Mouse (Mus musculus) intestine, embryonic 14.5 days (tissue): ENCODE measurements around the gene Tcf7l2. TPM values are rescaled to one million over a fixed set of nuclear protein-coding genes. Genes with fewer than 3 reads are reported as not detected.

Source experiments
- ATAC-seq: fragments of 200-750 bp; cut with Nextera tagmentation; replicated peaks from 2 replicates; pipeline ENCODE4 v1.8.0; 2017; ENCODE audit warnings: low read depth, moderate number of reproducible peaks, moderate TSS enrichment, moderate library complexity; ENCODE audit not compliant: low FRiP score, low TSS enrichment
- DNase-seq: peaks from one replicate; pipeline ENCODE4 v3.0.0-alpha.2; 2018; ENCODE audit warnings: low spot score
- H3K27ac ChIP-seq: fragments of 300-500 bp; sonication (generic); 2 replicates; pipeline ENCODE4 v1.5.1; 2014; ENCODE audit warnings: low read depth, mild to moderate bottlenecking, control low read depth
- H3K27me3 ChIP-seq: fragments of 300-500 bp; sonication (generic); replicated peaks from 2 replicates; pipeline ENCODE4 v1.6.1; 2014; ENCODE audit warnings: low read length, control low read depth; ENCODE audit not compliant: control insufficient read depth, insufficient read depth
- H3K36me3 ChIP-seq: fragments of 300-500 bp; sonication (generic); 2 replicates; pipeline ENCODE4 v1.6.1; 2014; ENCODE audit warnings: low read length, control low read depth; ENCODE audit not compliant: control insufficient read depth, insufficient read depth
- H3K4me1 ChIP-seq: fragments of 300-500 bp; sonication (generic); replicated peaks from 2 replicates; pipeline ENCODE4 v1.6.1; 2014; ENCODE audit warnings: low read length, control low read depth, mixed read lengths; ENCODE audit not compliant: control insufficient read depth, insufficient read depth
- H3K4me2 ChIP-seq: fragments of 300-500 bp; sonication (generic); 2 replicates; pipeline ENCODE4 v1.6.1; 2014; ENCODE audit warnings: low read length
- H3K4me3 ChIP-seq: fragments of 300-500 bp; sonication (generic); 2 replicates; pipeline ENCODE4 v1.5.1; 2014; ENCODE audit warnings: low read depth, low read length, control low read depth, mixed read lengths
- H3K9ac ChIP-seq: fragments of 300-500 bp; sonication (generic); 2 replicates; pipeline ENCODE4 v1.6.1; 2014; ENCODE audit warnings: mild to moderate bottlenecking, low read length
- H3K9me3 ChIP-seq: fragments of 300-500 bp; sonication (generic); 2 replicates; pipeline ENCODE4 v1.6.1; 2016; ENCODE audit warnings: low read length, control low read depth; ENCODE audit not compliant: control insufficient read depth
- WGBS: fragments of 180-500 bp; shearing (Covaris S2); extraction: QIAGEN DNeasy Blood & Tissue Kit; methylation state at CpG from one replicate; pipeline ENCODE4 v1.1.7; 2014; 5-methylcytosine and 5-hydroxymethylcytosine counted together
- polyA plus RNA-seq: library from polyadenylated mRNA; unstranded; fragments of >200 nt; fragmentation: Nextera tagmentation; extraction: Ambion mirVana; gene quantifications from 2 replicates; pipeline ENCODE4 v1.2.1, GENCODE M21; 2014

The Tcf7l2 gene
- polyA plus RNA-seq, 1 experiment from 2014 or later = 97.2 TPM

DNA sequence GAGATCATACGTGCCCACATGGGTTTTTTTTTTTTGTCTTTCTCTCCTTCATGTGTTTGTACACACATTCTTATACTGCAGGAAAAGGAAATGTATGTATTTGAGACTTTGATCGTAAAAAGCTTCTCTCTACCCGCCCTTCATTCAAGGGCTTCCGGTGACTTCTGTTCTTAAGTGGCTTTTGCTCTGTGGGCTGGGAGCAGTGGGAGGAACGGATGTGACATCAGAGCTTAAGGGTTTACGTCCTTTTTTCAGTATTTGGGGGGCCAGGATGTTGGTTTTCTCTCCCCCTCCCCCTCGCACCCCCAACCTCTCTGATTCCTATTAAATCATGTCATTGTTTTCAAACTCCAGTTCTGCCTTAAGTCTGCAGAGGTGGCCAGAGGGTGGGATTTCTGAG is 173.9 kb downstream of the Tcf7l2 start:
- WGBS = 56% methylated on average over 7 of the region's 7 CpGs
- Histone ChIP-seq H3K4me2 (no peak overlapping the region), H3K9ac (no peak overlapping the region), H3K4me3 (no peak overlapping the region), H3K36me3 (peaks cover 61% of the 10 kb centered on the region), H3K27ac (no peak overlapping the region), H3K27me3 (no peaks in the 10 kb centered on the region), H3K4me1 (peaks cover 8% of the 10 kb centered on the region), H3K9me3 (no peaks in the 10 kb centered on the region)
- DNase-seq (no peak), ATAC-seq (no peak)

DNA sequence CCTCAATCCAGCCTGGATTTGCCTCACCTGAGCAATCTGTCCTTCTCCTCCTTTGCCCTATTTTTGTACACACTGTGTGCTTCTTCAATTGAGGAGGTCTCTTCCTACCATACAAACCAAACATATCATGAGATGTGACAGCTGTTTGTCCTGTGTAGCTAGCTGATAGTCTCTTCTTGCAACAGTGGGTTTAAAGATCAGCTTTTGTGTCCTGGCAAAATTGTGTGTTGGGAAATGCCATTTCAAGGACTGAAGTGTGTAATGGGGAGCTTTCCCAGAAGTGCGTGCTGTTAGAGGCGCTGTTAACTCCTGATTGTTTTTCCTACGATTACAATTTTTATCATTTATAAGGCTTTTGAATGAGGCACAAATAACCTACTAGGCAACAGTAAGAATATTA is 174.6 kb downstream of the Tcf7l2 start:
- Histone ChIP-seq H3K9ac (no peak overlapping the region), H3K4me1 (peaks cover 8% of the 10 kb centered on the region), H3K27ac (no peak overlapping the region), H3K4me2 (no peak overlapping the region), H3K36me3 (peaks cover 61% of the 10 kb centered on the region), H3K27me3 (no peaks in the 10 kb centered on the region), H3K9me3 (no peaks in the 10 kb centered on the region), H3K4me3 (no peak overlapping the region)
- DNase-seq (no peak), ATAC-seq (no peak)
- 94% methylated on average over 3 of the region's 3 CpGs for WGBS

DNA sequence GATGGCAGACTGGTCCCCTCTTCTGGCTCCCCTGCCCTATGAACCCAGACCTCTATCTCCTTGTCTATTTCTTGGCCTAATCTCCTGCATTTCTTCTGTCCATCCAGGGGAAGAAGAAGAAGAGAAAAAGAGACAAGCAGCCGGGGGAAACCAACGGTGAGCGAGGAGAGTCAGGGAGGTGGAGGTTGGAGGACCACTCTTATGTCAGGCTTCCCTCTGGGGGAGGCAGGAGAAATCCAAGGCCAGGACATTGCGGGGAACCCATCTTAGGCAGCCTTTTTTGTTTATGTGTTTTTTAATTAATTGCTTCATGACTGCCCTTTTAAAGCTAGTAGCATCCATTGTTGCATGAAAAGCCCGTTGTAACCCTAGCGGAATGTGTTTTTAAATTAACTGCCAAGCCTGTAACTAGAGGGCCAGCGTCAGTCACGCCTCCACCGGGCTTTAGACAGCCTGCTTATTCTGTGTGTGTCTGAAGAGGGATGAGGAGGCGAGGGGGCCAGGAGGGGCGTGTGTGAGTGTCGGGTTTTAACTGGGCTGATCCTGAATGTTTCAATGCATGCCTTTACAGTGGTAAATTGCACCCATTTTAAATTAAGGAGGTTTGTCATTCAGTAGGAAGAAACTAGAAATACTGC is 182.3 kb downstream of the Tcf7l2 start:
- Histone ChIP-seq H3K27ac (no peak overlapping the region), H3K9ac (no peak overlapping the region), H3K4me3 (no peak overlapping the region), H3K4me1 (0 out of 2 replicates have a peak, but pooled peaks cover 3% of the 10 kb centered on the region), H3K27me3 (no peaks in the 10 kb centered on the region), H3K36me3 (peaks cover 63% of the 10 kb centered on the region), H3K9me3 (no peaks in the 10 kb centered on the region), H3K4me2 (no peak overlapping the region)
- no peak for DNase-seq
- 50% methylated on average over 12 of the region's 12 CpGs for WGBS
- ATAC-seq = no peak

DNA sequence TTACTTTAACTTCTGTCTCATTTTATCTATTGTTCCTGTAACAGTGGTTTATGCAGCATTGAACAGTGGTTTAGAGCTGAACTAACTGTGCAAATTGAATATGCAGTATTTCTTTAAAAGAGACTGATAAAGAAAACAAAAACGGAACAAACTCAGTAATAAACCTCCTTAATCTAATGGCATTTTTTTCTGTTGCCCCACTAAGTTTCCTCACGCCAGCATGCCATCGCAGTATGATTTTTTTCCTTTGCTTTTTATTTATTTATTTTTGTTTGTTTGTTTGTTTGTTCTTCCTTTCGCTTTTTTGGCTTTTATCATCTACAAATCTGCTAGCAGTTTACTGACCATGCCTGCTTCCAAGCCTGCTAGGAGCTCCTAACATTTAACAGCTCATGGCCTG is 183.2 kb downstream of the Tcf7l2 start:
- H3K9ac ChIP-seq = no peak overlapping the region
- H3K4me2 ChIP-seq = no peak overlapping the region
- no peak for ATAC-seq
- H3K27me3 ChIP-seq = no peaks in the 10 kb centered on the region
- H3K36me3 ChIP-seq = peaks cover 54% of the 10 kb centered on the region
- H3K27ac ChIP-seq = no peak overlapping the region
- DNase-seq = no peak
- no peak overlapping the region for H3K4me3 ChIP-seq
- WGBS = 89% methylated on average over 4 of the region's 4 CpGs
- 0 out of 2 replicates have a peak, but pooled peaks cover 3% of the 10 kb centered on the region for H3K4me1 ChIP-seq
- no peaks in the 10 kb centered on the region for H3K9me3 ChIP-seq

DNA sequence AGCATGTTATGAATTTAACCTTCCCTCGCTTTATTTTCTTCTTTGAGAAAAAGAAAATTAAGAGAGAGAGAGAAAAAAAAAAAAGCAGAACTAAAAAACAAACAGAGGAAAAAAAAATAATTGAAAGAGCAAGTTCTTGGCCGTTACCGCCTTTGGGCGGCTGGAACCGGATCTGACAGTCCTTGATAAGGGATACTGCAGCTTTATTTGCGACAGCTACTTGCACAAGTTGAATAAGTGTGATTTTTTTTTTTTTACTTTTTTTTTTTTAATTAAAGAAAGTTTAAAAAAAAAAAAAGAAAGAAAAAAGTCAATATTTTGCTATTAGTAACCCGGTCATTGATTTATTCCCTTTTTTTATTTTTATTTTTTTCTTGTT is 183.8 kb downstream of the Tcf7l2 start:
- H3K9ac ChIP-seq = no peak overlapping the region
- no peaks in the 10 kb centered on the region for H3K27me3 ChIP-seq
- H3K4me1 ChIP-seq = 0 out of 2 replicates have a peak, but pooled peaks cover 3% of the 10 kb centered on the region
- H3K9me3 ChIP-seq = no peaks in the 10 kb centered on the region
- WGBS = 85% methylated on average over 7 of the region's 7 CpGs
- no peak overlapping the region for H3K27ac ChIP-seq
- ATAC-seq (no peak), DNase-seq (no peak)
- H3K4me3 ChIP-seq = no peak overlapping the region
- H3K4me2 ChIP-seq = no peak overlapping the region
- H3K36me3 ChIP-seq = peaks cover 50% of the 10 kb centered on the region

DNA sequence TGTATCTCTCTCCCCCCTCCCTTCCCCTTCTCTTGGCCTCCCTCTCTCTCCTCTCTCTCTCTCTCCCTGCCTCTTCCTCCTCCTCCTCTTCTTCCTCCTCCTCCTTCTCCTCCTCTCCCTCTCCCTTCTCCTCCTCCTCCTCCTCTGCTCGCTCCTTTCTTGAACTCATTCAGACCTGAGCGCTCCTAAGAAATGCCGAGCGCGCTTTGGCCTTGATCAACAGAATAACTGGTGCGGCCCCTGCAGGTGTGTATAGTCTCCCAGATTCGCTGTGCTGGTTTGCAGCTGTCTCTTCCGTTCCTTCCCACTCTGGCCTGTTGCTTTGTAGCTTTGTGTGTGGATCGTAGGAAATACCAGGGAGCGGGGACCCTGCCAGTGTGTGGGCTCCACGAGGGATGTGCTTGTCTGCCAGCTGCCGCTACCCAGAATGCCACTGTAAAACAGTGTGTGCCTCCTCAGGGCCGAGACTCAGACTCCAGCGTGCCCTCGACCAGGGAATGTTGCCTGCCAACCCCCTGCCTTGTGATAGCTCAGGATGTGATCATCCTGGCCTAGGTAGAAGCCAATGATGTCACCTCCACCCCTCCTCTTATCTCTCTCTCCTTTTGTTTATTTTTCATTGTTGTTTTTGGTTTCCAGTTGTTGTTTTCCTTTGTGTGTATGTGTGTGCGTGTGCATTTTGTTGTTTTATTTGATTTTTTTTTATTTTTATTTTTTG is 184.3 kb downstream of the Tcf7l2 start:
- Histone ChIP-seq H3K36me3 (peaks cover 45% of the 10 kb centered on the region), H3K4me2 (no peak overlapping the region), H3K4me1 (0 out of 2 replicates have a peak, but pooled peaks cover 3% of the 10 kb centered on the region), H3K9ac (no peak overlapping the region), H3K27me3 (no peaks in the 10 kb centered on the region), H3K4me3 (no peak overlapping the region), H3K27ac (no peak overlapping the region), H3K9me3 (no peaks in the 10 kb centered on the region)
- 86% methylated on average over 16 of the region's 16 CpGs for WGBS
- DNase-seq (no peak), ATAC-seq (no peak)

DNA sequence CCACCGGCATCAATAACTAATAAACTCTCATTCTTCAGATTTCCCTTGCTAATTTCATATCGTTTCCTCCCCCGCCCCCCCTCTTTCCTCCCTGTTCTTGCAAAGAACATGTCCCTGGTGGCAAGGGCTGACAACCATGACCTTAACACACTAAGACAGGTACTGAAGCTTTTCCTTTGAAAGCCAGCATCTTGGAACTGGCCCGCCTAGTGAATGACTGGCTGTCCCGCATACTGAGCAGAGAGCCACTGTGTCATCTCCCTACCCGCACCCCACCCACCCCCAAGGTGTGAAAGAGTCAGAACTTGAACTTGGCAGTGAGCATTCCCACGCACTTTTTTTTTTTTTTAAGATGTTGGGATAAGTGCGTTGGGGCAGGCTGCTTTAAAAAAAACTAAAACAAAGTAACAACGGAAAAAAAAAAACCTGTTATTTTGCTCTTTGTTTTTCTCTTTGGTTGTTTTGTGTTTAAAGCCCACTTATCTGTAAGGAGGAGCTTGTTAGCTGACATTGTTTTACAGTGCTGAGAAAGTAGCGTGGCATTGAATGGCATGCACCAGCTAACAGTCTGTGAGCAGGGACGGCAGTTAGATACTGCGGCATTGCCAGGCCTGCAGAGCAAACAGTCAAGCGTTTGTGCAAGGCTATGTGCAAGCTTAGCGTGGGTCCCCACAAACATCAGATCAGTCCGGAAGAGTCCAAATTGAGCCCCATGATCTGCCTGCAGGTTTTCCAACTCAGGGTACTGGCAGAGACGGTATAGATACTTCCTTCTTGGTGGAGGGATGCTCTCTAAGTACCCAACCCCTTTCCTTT is 185.4 kb downstream of the Tcf7l2 start:
- Histone ChIP-seq H3K4me1 (0 out of 2 replicates have a peak, but pooled peaks cover 3% of the 10 kb centered on the region), H3K9me3 (no peaks in the 10 kb centered on the region), H3K27me3 (no peaks in the 10 kb centered on the region), H3K27ac (no peak overlapping the region), H3K36me3 (peaks cover 40% of the 10 kb centered on the region), H3K4me3 (no peak overlapping the region), H3K4me2 (no peak overlapping the region), H3K9ac (no peak overlapping the region)
- DNase-seq (no peak), ATAC-seq (no peak)
- WGBS = 89% methylated on average over 16 of the region's 16 CpGs

DNA sequence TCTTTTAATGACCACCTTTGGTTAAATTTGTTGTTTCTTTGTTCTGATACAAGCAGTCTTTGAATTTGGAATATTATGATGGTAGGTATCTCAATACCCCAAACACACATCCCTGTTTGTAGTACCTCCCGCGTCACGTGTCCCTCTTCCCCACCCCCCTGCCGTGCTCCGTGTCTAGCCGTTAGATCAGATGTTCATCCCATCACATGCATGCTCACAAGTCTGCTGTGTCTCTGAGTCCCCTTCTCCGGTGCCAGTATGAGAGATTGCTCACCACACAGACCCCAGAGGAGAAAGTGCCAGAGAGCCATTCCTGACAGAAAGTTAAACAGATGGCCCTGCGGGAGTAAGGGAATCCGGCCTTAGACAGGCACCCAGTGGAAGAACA is 186.0 kb downstream of the Tcf7l2 start:
- Histone ChIP-seq H3K9ac (no peak overlapping the region), H3K27ac (no peak overlapping the region), H3K27me3 (no peaks in the 10 kb centered on the region), H3K9me3 (no peaks in the 10 kb centered on the region), H3K36me3 (peaks cover 34% of the 10 kb centered on the region), H3K4me2 (no peak overlapping the region), H3K4me3 (no peak overlapping the region), H3K4me1 (0 out of 2 replicates have a peak, but pooled peaks cover 3% of the 10 kb centered on the region)
- ATAC-seq (no peak), DNase-seq (no peak)
- WGBS = 80% methylated on average over 9 of the region's 9 CpGs
